Mouse (Mus musculus): ENCODE data around the gene Tmbim1.
"Not testable (repeated sequence)": the region's sequence is repeated elsewhere in the genome, so short reads cannot be mapped to it uniquely, and the experiment has no call there.

The Tmbim1 gene

GRCm38 (mm10) chr1:74305522-74305921 lies at the start of gene Tmbim1:
Gene Tmbim1, minus strand, starts transcription at chr1:74305622.
- DNase-seq (ENCODE audit: low read depth), result no peak

DNA sequence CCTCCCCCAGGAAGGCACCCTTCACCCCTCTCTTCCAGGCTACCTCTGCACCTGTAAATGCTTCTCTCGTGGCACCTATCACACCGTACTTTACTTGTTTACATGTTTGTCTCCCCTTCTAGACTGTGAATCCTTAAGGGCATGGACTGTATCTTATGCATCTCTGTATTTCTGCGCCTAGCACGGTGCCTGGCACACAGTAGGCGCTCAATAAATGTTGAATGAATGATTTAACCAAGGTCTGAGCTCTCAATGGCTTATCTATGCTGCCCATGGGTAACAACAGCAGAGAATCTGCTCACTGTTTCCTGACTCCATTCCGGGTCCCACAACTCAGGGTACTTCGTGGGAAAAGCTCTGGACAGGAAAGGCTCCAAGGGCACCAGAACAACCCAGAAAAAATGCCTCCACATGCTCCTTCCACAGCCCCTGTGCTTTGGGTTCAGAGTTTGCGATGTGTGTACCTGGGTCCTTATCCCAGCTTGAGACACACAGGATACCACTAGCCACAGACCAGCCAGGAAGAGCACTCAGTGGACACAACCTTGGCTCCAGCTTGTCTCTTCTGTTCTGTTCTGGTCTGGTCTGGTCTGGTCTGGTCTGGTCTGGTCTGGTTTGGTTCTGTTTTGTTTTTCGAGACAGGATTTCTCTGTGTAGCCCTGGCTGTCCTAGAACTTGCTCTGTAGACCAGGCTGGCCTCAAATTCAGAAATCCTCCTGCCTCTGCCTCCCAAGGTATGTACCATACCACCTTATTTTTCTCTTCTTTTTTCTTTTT lies 48.2 kb upstream of the Tmbim1 start:
- no peak for DNase-seq (ENCODE audit: low read depth)

DNA sequence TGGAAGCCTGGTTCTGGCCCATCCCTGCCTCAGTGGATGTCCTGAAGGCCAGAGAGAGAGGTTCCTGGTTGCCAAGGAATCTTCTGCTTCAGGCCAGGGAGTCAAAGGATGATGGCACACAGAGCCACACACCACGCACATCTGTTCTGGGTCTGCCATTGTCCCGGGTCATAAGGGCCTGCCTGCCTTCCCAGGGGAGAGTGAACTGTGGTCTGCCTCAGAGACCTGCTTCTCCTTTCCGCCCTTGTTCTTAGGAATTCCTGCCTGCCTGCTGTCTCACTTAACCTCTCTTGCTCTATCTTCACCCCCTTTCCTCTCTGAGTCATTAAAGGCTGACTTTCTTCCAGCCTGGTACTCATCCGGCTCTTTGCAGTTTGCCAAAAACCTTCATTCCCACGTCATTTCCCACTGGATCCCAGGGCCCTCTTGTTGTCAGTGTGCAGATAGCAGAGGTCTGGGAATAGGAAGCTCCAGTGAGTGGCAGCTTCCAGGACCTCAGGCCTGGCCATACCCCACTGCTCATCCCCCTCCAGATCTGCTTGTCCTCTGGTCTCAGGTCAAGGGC lies 47.2 kb upstream of the Tmbim1 start:
- peak; percentile 66 for DNase-seq (ENCODE audit: low read depth)

GRCm38 (mm10) chr1:74351185-74351769 lies 45.9 kb upstream of the Tmbim1 start:
- no peak for DNase-seq (ENCODE audit: low read depth)

DNA sequence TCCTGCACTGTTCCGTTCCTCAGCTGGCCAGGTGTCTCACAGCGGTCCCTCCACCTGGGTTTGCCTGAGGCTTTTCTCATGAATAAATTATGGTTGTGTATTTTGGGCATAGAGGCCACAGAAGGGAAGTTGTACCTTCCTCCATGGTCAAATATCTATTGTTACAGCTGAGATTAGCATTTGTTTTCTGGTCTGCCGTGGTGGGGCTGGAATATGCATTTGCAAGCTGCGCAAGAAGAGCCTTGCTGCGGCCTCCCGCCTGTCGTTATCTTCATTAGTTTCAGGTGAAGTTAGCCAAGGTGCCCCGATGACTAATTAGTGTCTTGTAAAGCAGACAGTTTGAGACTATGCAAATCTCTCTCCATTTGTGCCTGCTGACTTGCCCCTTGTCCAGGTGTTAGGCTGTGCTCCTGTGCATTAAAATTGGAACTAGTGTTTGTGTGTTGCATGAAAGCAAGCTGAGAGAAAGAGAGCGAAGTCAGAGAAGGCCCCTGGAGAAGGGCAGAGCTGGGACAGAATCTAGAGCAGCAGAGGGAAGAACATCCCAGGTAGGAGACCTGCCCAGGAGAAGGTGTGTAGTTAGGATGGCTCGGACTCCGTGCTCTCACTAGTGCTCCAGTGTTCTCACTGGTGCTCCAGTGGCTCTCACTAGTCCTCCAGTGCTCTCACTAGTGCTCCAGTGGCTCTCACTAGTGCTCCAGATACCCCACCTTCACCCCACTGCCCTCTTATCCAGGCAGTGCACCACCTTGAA lies 38.9 kb upstream of the Tmbim1 start:
- DNase-seq (ENCODE audit: low read depth), result no peak

- DNase-seq (ENCODE audit: low read depth), result no peak
Observed at GRCm38 (mm10) chr1:74343161-74343560, 37.7 kb upstream of the Tmbim1 start.

- DNase-seq (ENCODE audit: low read depth), result no peak
Observed at GRCm38 (mm10) chr1:74342308-74342707, 36.9 kb upstream of the Tmbim1 start.

GRCm38 (mm10) chr1:74341898-74342297 lies 36.5 kb upstream of the Tmbim1 start:
- DNase-seq (ENCODE audit: low read depth), result no peak

GRCm38 (mm10) chr1:74340992-74341391 lies 35.6 kb upstream of the Tmbim1 start:
- DNase-seq (ENCODE audit: low read depth), result not testable (repeated sequence)

- no peak for DNase-seq (ENCODE audit: low read depth)
Observed at GRCm38 (mm10) chr1:74340361-74340764, 34.9 kb upstream of the Tmbim1 start.

DNA sequence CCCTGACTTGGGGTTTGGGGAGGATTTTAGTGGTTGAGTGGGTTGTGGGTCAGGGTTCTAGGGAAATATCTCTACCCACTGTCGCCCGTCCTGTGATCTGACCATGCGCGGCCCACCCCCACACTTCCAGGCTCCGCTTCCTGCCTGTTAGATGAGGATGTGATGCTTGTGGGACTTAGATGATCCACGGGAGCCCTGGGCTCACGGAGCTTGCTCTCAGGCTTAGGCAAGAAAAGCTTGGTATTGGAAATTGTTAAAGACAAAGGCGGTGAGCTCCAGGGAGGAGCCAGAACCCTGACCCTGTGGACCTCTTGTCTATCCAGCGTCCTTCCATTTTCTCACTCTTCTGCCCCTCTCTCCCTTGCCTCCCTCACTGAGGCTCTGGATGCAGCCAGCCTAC lies 34.5 kb upstream of the Tmbim1 start:
- DNase-seq (ENCODE audit: low read depth), result no peak

DNA sequence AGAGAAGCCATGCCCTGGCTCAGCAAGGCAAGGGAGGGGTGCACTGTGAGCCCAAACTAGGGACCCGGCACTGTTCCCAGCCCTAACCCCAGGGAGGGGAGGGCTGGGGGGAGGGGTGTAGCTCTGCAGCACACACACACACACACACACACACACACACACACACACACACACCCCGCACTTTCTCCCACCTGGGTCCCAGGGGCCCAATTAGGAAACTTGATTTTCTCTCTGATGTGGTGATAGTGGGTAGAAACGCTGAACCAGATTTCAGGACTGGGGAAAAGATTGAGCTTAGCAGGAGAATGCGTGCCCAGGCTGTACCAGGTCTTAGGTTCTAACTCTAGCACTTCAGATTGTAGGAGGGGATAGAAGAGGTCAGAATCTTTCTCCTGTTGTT lies 33.2 kb upstream of the Tmbim1 start:
- no peak for DNase-seq (ENCODE audit: low read depth)

DNA sequence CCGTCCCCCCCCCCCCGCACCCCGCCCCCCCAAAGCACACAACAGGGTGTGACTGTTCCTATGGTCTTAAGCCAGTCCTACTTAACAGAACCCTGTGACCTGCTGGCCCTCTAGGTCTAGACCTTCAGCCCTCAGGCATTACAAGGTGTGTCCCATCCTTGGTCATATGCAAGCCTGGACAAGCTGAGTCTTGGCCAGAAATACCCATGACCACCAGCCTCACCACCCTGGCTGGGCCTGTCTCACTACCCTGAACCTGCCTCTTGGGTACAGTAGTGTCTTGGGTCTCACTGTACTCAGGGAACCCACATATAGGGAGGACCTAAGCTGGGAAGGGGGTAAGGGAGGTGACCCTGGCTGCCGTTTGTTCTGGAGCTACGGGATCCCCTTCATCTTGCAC lies 32.6 kb upstream of the Tmbim1 start:
- no peak for DNase-seq (ENCODE audit: low read depth)

DNA sequence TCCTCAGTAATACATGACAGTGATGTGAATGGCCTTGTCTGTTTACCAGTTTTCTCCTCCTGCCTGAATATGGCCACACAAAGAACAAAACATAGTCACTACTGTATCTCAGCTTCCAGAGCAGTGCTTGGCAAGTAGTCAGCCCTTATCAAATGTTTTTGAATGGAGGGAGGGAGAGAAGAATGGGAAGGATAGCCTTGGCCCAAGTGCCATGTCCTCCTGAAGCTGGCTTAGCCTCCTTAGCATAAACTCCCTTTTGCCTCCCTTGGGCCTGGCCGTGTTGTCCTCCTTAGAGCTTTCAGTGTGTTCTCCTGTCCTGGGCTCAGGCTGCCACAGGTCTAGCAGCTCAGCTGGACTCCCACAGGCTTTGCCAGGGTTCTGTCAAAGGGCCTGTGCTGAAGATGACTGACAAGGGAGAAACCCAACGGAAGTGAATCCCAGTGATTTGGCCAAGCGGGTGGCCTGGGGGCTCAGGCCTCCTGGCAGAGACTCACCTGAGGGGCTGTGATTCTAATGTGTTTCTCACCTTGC lies 31.9 kb upstream of the Tmbim1 start:
- no peak for DNase-seq (ENCODE audit: low read depth)

GRCm38 (mm10) chr1:74335436-74336170 lies 30.2 kb upstream of the Tmbim1 start:
- no peak for DNase-seq (ENCODE audit: low read depth)

DNA sequence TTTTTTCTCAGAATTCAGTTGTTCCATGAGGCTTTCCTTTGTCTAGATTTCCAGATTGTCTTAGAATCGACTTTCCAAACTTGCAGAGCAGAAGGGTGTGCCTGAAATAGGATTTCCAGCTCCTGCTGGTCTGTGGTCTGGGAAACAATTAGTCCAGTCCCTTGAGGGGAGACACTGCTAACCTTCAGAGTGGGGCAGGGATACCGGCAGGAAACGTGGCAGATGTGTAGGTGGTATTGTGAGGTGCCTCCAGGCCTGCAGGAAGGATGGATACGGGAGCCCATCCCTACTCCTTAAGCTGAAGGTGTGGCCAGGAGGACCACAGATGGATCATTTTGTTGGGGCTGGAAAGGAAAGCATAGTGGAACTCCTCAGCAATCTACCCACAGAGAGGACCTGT lies 29.6 kb upstream of the Tmbim1 start:
- DNase-seq (ENCODE audit: low read depth), result no peak

- DNase-seq (ENCODE audit: low read depth), result no peak
Observed at GRCm38 (mm10) chr1:74334607-74335006, 29.2 kb upstream of the Tmbim1 start.

GRCm38 (mm10) chr1:74332930-74333329 lies 27.5 kb upstream of the Tmbim1 start:
- no peak for DNase-seq (ENCODE audit: low read depth)

GRCm38 (mm10) chr1:74332241-74332763 lies 26.9 kb upstream of the Tmbim1 start:
- peak; percentile 76 for DNase-seq (ENCODE audit: low read depth)

GRCm38 (mm10) chr1:74331046-74331681 lies 25.7 kb upstream of the Tmbim1 start:
- no peak for DNase-seq (ENCODE audit: low read depth)

- DNase-seq (ENCODE audit: low read depth), result no peak
Observed at GRCm38 (mm10) chr1:74329899-74330431, 24.5 kb upstream of the Tmbim1 start.

All from fibroblast of lung, adult 2 months (primary cell).